Mouse (Mus musculus): ENCODE results near the gene Hoxd13. TPM values are rescaled to one million over a fixed set of nuclear protein-coding genes. Genes with fewer than 3 reads are reported as not detected.

The Hoxd13 gene
- polyA plus RNA-seq, 1 experiment from 2014 or later: not detected

GRCm38 (mm10) chr2:74659507-74660005, 8.6 kb upstream of the Hoxd13 start, which contains the start of gene Evx2:
Gene Evx2 (minus strand): TSS chr2:74659557.
- H3K27ac ChIP-seq (ENCODE audit: low read depth, low read length): no peak within 1 kb of the TSS; the same call in 1 of the 2 replicates
- no peak within 1 kb of the TSS for H3K4me2 ChIP-seq
- H3K9me3 ChIP-seq (ENCODE audit: control insufficient read depth, low read length): no peaks in the 10 kb centered on the region
- H3K4me3 ChIP-seq (ENCODE audit: low read depth, low read length): peak within 1 kb of the TSS; percentile 9
- H3K9ac ChIP-seq (ENCODE audit: low read length): peak within 1 kb of the TSS; percentile 36; the same call in 1 of the 2 replicates
- ATAC-seq (ENCODE audit: low FRiP score): no peak
- H3K4me1 ChIP-seq (ENCODE audit: control insufficient read depth, insufficient read depth, low read length): peaks cover 7% of the 10 kb centered on the region
- peaks cover 97% of the 10 kb centered on the region for H3K27me3 ChIP-seq (ENCODE audit: control insufficient read depth, insufficient read depth, low read length)
- no peaks in the 10 kb centered on the region for H3K36me3 ChIP-seq (ENCODE audit: control insufficient read depth, insufficient read depth, low read length)
- peak; percentile 97 for DNase-seq (ENCODE audit: low spot score, missing footprints)
- 3% methylated on average over 28 of the region's 28 CpGs for WGBS

GRCm38 (mm10) chr2:74660421-74661375, 7.4 kb upstream of the Hoxd13 start:
- H3K27me3 ChIP-seq (ENCODE audit: control insufficient read depth, insufficient read depth, low read length): peaks cover 96% of the 10 kb centered on the region
- H3K4me3 ChIP-seq (ENCODE audit: low read depth, low read length): no peak overlapping the region
- DNase-seq (ENCODE audit: low spot score, missing footprints) (peak; percentile 95), ATAC-seq (ENCODE audit: low FRiP score) (no peak; the same call in 1 of the 2 replicates)
- no peak overlapping the region for H3K9ac ChIP-seq (ENCODE audit: low read length)
- no peak overlapping the region for H3K4me2 ChIP-seq
- peaks cover 5% of the 10 kb centered on the region for H3K4me1 ChIP-seq (ENCODE audit: control insufficient read depth, insufficient read depth, low read length)
- WGBS: 4% methylated on average over 30 of the region's 30 CpGs
- H3K9me3 ChIP-seq (ENCODE audit: control insufficient read depth, low read length): no peaks in the 10 kb centered on the region
- H3K36me3 ChIP-seq (ENCODE audit: control insufficient read depth, insufficient read depth, low read length): no peaks in the 10 kb centered on the region
- no peak overlapping the region for H3K27ac ChIP-seq (ENCODE audit: low read depth, low read length)

DNA sequence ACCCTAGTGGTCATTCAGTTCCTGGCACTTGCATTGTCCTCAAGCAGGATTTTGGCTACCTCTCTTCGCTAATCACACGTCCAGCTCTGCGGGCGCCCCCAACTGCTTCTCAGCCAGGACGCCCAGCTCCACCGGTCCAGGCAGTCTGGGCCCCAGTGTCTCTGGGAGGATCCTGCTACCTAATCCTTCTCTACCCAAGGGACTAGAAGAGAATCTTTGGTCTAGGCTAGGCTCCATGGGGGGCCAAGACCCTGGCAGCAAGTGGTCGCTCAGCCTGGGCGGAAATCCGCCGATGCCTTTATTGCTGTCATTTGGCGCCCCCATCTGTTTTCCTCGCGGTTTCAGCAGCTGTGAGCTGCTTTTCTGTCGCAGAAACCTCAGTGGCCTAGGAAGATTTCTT, 6.4 kb upstream of the Hoxd13 start:
- under 1% methylated on average over 14 of the region's 14 CpGs for WGBS
- Histone ChIP-seq H3K27ac (ENCODE audit: low read depth, low read length) (no peak overlapping the region), H3K9me3 (ENCODE audit: control insufficient read depth, low read length) (no peaks in the 10 kb centered on the region), H3K4me3 (ENCODE audit: low read depth, low read length) (no peak overlapping the region), H3K4me2 (peak overlapping the region; percentile 21; the same call in 1 of the 2 replicates), H3K9ac (ENCODE audit: low read length) (no peak overlapping the region), H3K27me3 (ENCODE audit: control insufficient read depth, insufficient read depth, low read length) (peaks cover 96% of the 10 kb centered on the region), H3K36me3 (ENCODE audit: control insufficient read depth, insufficient read depth, low read length) (no peaks in the 10 kb centered on the region), H3K4me1 (ENCODE audit: control insufficient read depth, insufficient read depth, low read length) (peaks cover 3% of the 10 kb centered on the region; the same call in 1 of the 2 replicates)
- peak; percentile 97 for DNase-seq (ENCODE audit: low spot score, missing footprints)
- ATAC-seq (ENCODE audit: low FRiP score): no peak

DNA sequence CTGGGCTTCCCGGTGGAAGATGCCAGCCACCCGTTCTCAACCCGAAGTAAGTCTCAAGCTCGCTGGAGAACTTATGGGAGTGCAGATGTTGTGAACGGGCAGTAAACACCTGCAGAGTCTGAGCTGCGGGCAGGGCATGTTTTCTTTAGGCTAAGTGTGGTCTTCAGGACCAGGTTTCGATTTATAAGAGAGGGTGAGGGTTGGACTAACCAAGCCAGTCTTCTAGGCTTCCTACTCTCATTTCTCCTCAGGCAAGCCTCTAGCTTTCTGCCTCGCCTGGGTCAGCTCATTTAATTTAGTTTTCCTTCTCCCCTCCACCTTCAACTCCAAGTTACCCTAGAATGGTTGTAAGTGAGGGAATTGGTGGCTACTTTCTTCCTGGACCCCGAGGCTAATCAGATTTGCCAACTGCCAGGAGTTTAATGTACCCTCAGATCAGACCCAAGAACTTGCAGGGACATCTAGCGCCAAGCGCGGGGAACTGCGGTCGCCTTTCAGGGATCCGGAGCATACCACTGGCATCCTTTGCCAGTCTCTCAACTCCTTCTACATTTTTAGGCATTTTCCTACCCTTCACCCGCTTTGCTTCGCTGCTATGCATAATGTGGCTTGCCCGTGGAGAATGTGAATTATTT, 4.7 kb upstream of the Hoxd13 start:
- Histone ChIP-seq H3K4me3 (ENCODE audit: low read depth, low read length) (no peak overlapping the region), H3K9me3 (ENCODE audit: control insufficient read depth, low read length) (no peaks in the 10 kb centered on the region), H3K9ac (ENCODE audit: low read length) (no peak overlapping the region), H3K36me3 (ENCODE audit: control insufficient read depth, insufficient read depth, low read length) (no peaks in the 10 kb centered on the region), H3K4me1 (ENCODE audit: control insufficient read depth, insufficient read depth, low read length) (peaks cover 7% of the 10 kb centered on the region; the same call in 1 of the 2 replicates), H3K27me3 (ENCODE audit: control insufficient read depth, insufficient read depth, low read length) (peaks cover 96% of the 10 kb centered on the region), H3K27ac (ENCODE audit: low read depth, low read length) (no peak overlapping the region), H3K4me2 (no peak overlapping the region)
- WGBS: 3% methylated on average over 18 of the region's 18 CpGs
- peak; percentile 39; the same call in 1 of the 2 replicates for ATAC-seq (ENCODE audit: low FRiP score)
- DNase-seq (ENCODE audit: low spot score, missing footprints): peak; percentile 93

- Histone ChIP-seq H3K4me3 (ENCODE audit: low read depth, low read length) (no peak overlapping the region), H3K36me3 (ENCODE audit: control insufficient read depth, insufficient read depth, low read length) (no peaks in the 10 kb centered on the region), H3K4me2 (no peak overlapping the region), H3K9ac (ENCODE audit: low read length) (no peak overlapping the region), H3K27me3 (ENCODE audit: control insufficient read depth, insufficient read depth, low read length) (peaks cover 94% of the 10 kb centered on the region), H3K9me3 (ENCODE audit: control insufficient read depth, low read length) (no peaks in the 10 kb centered on the region), H3K4me1 (ENCODE audit: control insufficient read depth, insufficient read depth, low read length) (peaks cover 10% of the 10 kb centered on the region; the same call in 1 of the 2 replicates), H3K27ac (ENCODE audit: low read depth, low read length) (no peak overlapping the region)
- DNase-seq (ENCODE audit: low spot score, missing footprints): peak; percentile 93
- ATAC-seq (ENCODE audit: low FRiP score): no peak
- 3% methylated on average over 7 of the region's 7 CpGs for WGBS
These were observed 1.7 kb upstream of the Hoxd13 start for GRCm38 (mm10) chr2:74666411-74666810.

DNA sequence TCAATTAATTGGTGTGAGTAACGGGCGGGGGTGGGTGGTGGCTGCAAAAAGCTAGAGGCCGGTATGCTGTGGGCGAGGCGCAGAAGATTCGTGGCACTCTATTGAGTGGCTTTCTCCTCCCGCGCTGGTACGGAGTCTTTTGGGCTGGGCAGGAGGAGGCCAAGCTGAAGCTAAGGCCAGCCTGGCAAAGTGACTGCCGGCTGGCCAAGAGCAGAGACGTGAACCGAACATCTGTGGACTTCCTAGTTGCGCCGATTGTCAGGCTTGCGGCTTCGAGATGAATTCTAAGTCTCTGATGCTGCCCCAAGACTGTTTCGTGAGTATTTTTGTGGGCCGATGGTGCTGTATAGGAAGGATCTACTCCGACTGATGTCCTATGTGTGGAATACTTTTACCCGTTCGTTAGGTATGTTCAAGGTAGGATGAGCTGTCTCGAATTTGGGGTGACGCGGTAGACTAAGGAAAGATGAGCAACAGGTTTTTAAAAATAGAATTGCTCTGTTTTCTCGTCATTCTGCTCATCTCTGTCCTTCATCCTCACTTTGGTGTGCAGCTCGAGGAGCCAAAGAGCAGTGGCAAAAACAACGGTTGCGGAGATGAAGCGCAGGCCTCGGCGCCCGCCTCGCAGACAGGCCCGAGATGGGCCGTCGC, 794 bp upstream of the Hoxd13 start:
- Histone ChIP-seq H3K4me1 (ENCODE audit: control insufficient read depth, insufficient read depth, low read length) (peaks cover 8% of the 10 kb centered on the region; the same call in 1 of the 2 replicates), H3K4me3 (ENCODE audit: low read depth, low read length) (no peak overlapping the region), H3K36me3 (ENCODE audit: control insufficient read depth, insufficient read depth, low read length) (no peaks in the 10 kb centered on the region), H3K27ac (ENCODE audit: low read depth, low read length) (no peak overlapping the region), H3K27me3 (ENCODE audit: control insufficient read depth, insufficient read depth, low read length) (peaks cover 95% of the 10 kb centered on the region), H3K9me3 (ENCODE audit: control insufficient read depth, low read length) (no peaks in the 10 kb centered on the region), H3K4me2 (no peak overlapping the region), H3K9ac (ENCODE audit: low read length) (no peak overlapping the region)
- whole genome bisulfite sequencing: 1% methylated on average over 36 of the region's 36 CpGs
- ATAC-seq (ENCODE audit: low FRiP score): no peak; the same call in 1 of the 2 replicates
- peak; percentile 95 for DNase-seq (ENCODE audit: low spot score, missing footprints)

DNA sequence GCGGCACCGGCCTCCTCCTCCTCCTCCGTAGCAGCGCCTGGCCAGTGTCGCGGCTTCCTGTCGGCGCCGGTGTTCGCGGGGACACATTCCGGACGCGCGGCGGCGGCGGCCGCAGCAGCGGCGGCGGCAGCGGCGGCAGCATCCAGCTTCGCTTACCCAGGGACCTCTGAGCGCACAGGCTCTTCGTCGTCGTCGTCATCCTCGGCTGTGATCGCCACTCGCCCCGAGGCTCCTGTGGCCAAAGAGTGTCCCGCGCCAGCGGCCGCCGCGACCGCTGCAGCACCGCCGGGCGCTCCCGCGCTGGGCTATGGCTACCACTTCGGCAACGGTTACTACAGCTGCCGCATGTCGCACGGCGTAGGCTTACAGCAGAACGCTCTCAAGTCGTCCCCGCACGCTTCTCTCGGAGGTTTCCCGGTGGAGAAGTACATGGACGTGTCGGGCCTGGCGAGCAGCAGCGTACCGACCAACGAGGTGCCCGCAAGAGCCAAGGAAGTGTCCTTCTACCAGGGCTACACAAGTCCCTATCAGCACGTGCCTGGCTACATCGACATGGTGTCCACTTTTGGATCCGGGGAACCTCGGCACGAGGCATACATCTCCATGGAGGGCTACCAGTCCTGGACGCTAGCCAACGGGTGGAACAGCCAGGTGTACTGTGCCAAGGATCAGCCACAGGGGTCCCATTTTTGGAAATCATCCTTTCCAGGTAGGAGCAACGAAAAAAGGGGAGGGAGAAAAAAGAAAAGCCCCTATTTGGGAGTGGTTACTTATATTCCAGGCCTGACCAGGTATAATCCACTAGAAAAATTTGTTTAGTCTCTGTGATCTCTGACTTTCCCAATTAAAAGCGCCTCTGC, 490 bp downstream of the Hoxd13 start:
- DNase-seq (ENCODE audit: low spot score, missing footprints) (peak; percentile 96), ATAC-seq (ENCODE audit: low FRiP score) (peak; percentile 47)
- peak overlapping the region; percentile 34 for H3K4me3 ChIP-seq (ENCODE audit: low read depth, low read length)
- no peaks in the 10 kb centered on the region for H3K9me3 ChIP-seq (ENCODE audit: control insufficient read depth, low read length)
- H3K27me3 ChIP-seq (ENCODE audit: control insufficient read depth, insufficient read depth, low read length): peaks cover 95% of the 10 kb centered on the region
- H3K27ac ChIP-seq (ENCODE audit: low read depth, low read length): no peak overlapping the region
- H3K4me2 ChIP-seq: peak overlapping the region; percentile 52
- H3K36me3 ChIP-seq (ENCODE audit: control insufficient read depth, insufficient read depth, low read length): no peaks in the 10 kb centered on the region
- H3K4me1 ChIP-seq (ENCODE audit: control insufficient read depth, insufficient read depth, low read length): peaks cover 8% of the 10 kb centered on the region; the same call in 1 of the 2 replicates
- no peak overlapping the region for H3K9ac ChIP-seq (ENCODE audit: low read length)
- WGBS: under 1% methylated on average over 57 of the region's 74 CpGs

- no peaks in the 10 kb centered on the region for H3K36me3 ChIP-seq (ENCODE audit: control insufficient read depth, insufficient read depth, low read length)
- H3K9me3 ChIP-seq (ENCODE audit: control insufficient read depth, low read length): no peaks in the 10 kb centered on the region
- H3K27ac ChIP-seq (ENCODE audit: low read depth, low read length): no peak overlapping the region
- H3K27me3 ChIP-seq (ENCODE audit: control insufficient read depth, insufficient read depth, low read length): peaks cover 95% of the 10 kb centered on the region
- peak; percentile 95 for DNase-seq (ENCODE audit: low spot score, missing footprints)
- ATAC-seq (ENCODE audit: low FRiP score): no peak
- no peak overlapping the region for H3K4me3 ChIP-seq (ENCODE audit: low read depth, low read length)
- 0% methylated on average over 3 of the region's 3 CpGs for WGBS
- no peak overlapping the region for H3K9ac ChIP-seq (ENCODE audit: low read length)
- no peak overlapping the region for H3K4me2 ChIP-seq
- peaks cover 8% of the 10 kb centered on the region; the same call in 1 of the 2 replicates for H3K4me1 ChIP-seq (ENCODE audit: control insufficient read depth, insufficient read depth, low read length)
These were observed 1.1 kb downstream of the Hoxd13 start for GRCm38 (mm10) chr2:74669230-74669578.
